Mouse (Mus musculus) ES-E14 (cell line): ENCODE results near the gene Ccdc148. TPM values are rescaled to one million over a fixed set of nuclear protein-coding genes. Genes with fewer than 3 reads are reported as not detected.

Experiments
- DNase-seq: peaks from one replicate; pipeline ENCODE4 v3.0.0-alpha.2; 2013; ENCODE audit warnings: low read depth, low spot score
- H3K27ac ChIP-seq: 2 replicates; pipeline ENCODE4 v1.5.1; 2012; ENCODE audit warnings: low read depth, mild to moderate bottlenecking, low read length, moderate library complexity, mixed read lengths; ENCODE audit not compliant: poor library complexity, insufficient read depth, severe bottlenecking
- H3K36me3 ChIP-seq: 2 replicates; pipeline ENCODE4 v1.6.1; 2012; ENCODE audit warnings: mild to moderate bottlenecking, low read length, moderate library complexity, mixed read lengths; ENCODE audit not compliant: control insufficient read depth, poor library complexity, insufficient read depth, severe bottlenecking
- H3K4me1 ChIP-seq, 2 experiments: fragments of 150-350 bp in 1 of 2; sonication (generic) in 1 of 2; 2 replicates each; pipeline ENCODE4 v1.6.1; 2012; ENCODE audit warnings: low read length in 2 of 2, mild to moderate bottlenecking in 1 of 2, mixed read lengths in 1 of 2; ENCODE audit not compliant: control insufficient read depth in 2 of 2, insufficient read depth in 2 of 2, poor library complexity in 1 of 2
- H3K4me3 ChIP-seq, 2 experiments: fragments of 150-350 bp in 1 of 2; sonication (generic) in 1 of 2; 2 replicates each; pipeline ENCODE4 v1.5.1; 2012; ENCODE audit warnings: low read length in 2 of 2, low read depth in 1 of 2, mild to moderate bottlenecking in 1 of 2, mixed read lengths in 1 of 2; ENCODE audit not compliant: insufficient read depth in 1 of 2, poor library complexity in 1 of 2, severe bottlenecking in 1 of 2
- H3K9ac ChIP-seq: 2 replicates; pipeline ENCODE4 v1.6.1; 2012; ENCODE audit warnings: low read depth, mild to moderate bottlenecking, low read length, mixed read lengths; ENCODE audit not compliant: poor library complexity, insufficient read depth, severe bottlenecking
- H3K9me3 ChIP-seq: fragments of 150-350 bp; sonication (generic); 2 replicates; pipeline ENCODE4 v1.6.1; 2012; ENCODE audit warnings: low read depth, mild to moderate bottlenecking, low read length; ENCODE audit not compliant: control insufficient read depth, insufficient read depth
- CHD2 ChIP-seq: IDR thresholded peaks from 2 replicates; pipeline ENCODE4 v1.6.1; 2014; ENCODE audit warnings: mild to moderate bottlenecking, low read depth, low read length, inconsistent platforms
- HCFC1 ChIP-seq: IDR thresholded peaks from 2 replicates; pipeline ENCODE4 v1.6.1; 2012; ENCODE audit warnings: low read length, inconsistent platforms, borderline replicate concordance; ENCODE audit not compliant: insufficient read depth
- MAFK ChIP-seq: IDR thresholded peaks from 2 replicates; pipeline ENCODE4 v1.6.1; 2014; ENCODE audit warnings: mild to moderate bottlenecking, low read depth, low read length, inconsistent platforms; ENCODE audit not compliant: insufficient read depth
- ZC3H11A ChIP-seq: IDR thresholded peaks from 2 replicates; pipeline ENCODE4 v1.6.1; 2012; ENCODE audit warnings: low read depth, mild to moderate bottlenecking, inconsistent platforms, low read length, borderline replicate concordance
- ZNF384 ChIP-seq: IDR thresholded peaks from 2 replicates; pipeline ENCODE4 v1.6.1; 2012; ENCODE audit warnings: low read depth, low read length, inconsistent platforms
- in situ Hi-C, 2 experiments: fragments of 600-800 bp; cut with MboI; formaldehyde crosslinking; loops; one replicate each; pipeline ENCODE4 v1.15.1; 2025; ENCODE audit warnings: low sequenced_read_pairs in 2 of 2, inconsistent platforms in 1 of 2; ENCODE audit not compliant: unreplicated experiment in 2 of 2
- total RNA-seq: library from RNA; depleted of rRNA; stranded (reverse); fragments of 300-350 nt; gene quantifications from 2 replicates; pipeline ENCODE4 v1.2.3, GENCODE M21; 2012

Gene Ccdc148
- total RNA-seq, 1 experiment = 0.27 TPM

DNA sequence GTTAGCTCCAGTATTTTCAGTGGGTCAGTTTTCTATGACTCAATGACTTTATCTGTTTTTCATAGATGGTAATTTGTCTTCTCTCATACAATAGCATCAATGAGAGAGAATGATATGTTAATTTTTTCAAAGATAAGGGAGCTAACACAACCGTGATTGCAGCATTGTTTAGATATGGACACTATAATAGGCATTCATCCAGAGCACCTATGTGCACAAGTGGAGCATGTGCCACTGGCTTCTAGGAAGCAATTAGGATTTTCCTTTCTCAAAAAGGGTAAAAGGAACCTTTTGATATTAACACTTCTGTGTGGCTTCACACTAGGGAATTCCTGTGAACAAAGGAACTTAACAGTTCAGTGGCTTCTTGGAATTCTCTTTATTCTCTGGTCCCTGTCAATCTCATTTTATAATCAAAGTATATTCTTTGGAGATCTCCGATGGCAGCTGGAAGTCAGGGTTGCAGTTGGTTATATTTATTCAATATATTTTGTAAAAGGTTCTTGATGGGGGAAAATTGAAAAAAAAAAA lies 203.6 kb downstream of the Ccdc148 start:
- no peak for DNase-seq
- H3K9me3 ChIP-seq = no peaks in the 10 kb centered on the region
- no peak overlapping the region for H3K9ac ChIP-seq
- no peak overlapping the region for H3K27ac ChIP-seq
- no peak overlapping the region for H3K4me3 ChIP-seq
- H3K36me3 ChIP-seq = no peaks in the 10 kb centered on the region
- TF ChIP-seq HCFC1 = no peak
- TF ChIP-seq CHD2 = no peak
- TF ChIP-seq ZC3H11A = no peak
- no peak for TF ChIP-seq ZNF384
- no peak for TF ChIP-seq MAFK
- in situ Hi-C loops = no loop called here
- no peaks in the 10 kb centered on the region for H3K4me1 ChIP-seq

- TF ChIP-seq CHD2 = no peak
- no peak for TF ChIP-seq ZNF384
- no peak for TF ChIP-seq MAFK
- no peak for TF ChIP-seq HCFC1
- no peak for TF ChIP-seq ZC3H11A
- no peak for DNase-seq
- Histone ChIP-seq H3K27ac (no peak overlapping the region), H3K4me1 (no peaks in the 10 kb centered on the region), H3K4me3 (no peak overlapping the region), H3K9me3 (no peaks in the 10 kb centered on the region), H3K36me3 (no peaks in the 10 kb centered on the region), H3K9ac (no peak overlapping the region)
- in situ Hi-C loops = no loop called here
Measured at GRCm38 (mm10) chr2:58956351-58956750, 204.1 kb downstream of the Ccdc148 start.

GRCm38 (mm10) chr2:58952101-58952500 lies 208.4 kb downstream of the Ccdc148 start:
- Histone ChIP-seq H3K9me3 (no peaks in the 10 kb centered on the region), H3K9ac (no peak overlapping the region), H3K27ac (no peak overlapping the region), H3K4me1 (no peaks in the 10 kb centered on the region), H3K36me3 (no peaks in the 10 kb centered on the region), H3K4me3 (no peak overlapping the region)
- in situ Hi-C loops = no loop called here
- no peak for TF ChIP-seq CHD2
- no peak for TF ChIP-seq ZNF384
- TF ChIP-seq HCFC1 = no peak
- no peak for TF ChIP-seq MAFK
- TF ChIP-seq ZC3H11A = no peak
- DNase-seq = no peak

GRCm38 (mm10) chr2:58948796-58949195 lies 211.7 kb downstream of the Ccdc148 start:
- H3K4me3 ChIP-seq = no peak overlapping the region
- H3K36me3 ChIP-seq = no peaks in the 10 kb centered on the region
- H3K4me1 ChIP-seq = no peaks in the 10 kb centered on the region
- DNase-seq = no peak
- no peak overlapping the region for H3K9ac ChIP-seq
- H3K9me3 ChIP-seq = no peaks in the 10 kb centered on the region
- H3K27ac ChIP-seq = no peak overlapping the region
- in situ Hi-C loops = no loop called here
- no peak for TF ChIP-seq ZC3H11A
- TF ChIP-seq HCFC1 = no peak
- TF ChIP-seq CHD2 = no peak
- TF ChIP-seq ZNF384 = no peak
- no peak for TF ChIP-seq MAFK

- TF ChIP-seq CHD2 (no peak), ZNF384 (no peak), HCFC1 (no peak), MAFK (no peak), ZC3H11A (no peak)
- in situ Hi-C loops = no loop called here
- Histone ChIP-seq H3K4me3 (no peak overlapping the region), H3K9me3 (no peaks in the 10 kb centered on the region), H3K9ac (no peak overlapping the region), H3K36me3 (no peaks in the 10 kb centered on the region), H3K4me1 (no peaks in the 10 kb centered on the region), H3K27ac (no peak overlapping the region)
- DNase-seq = no peak
Measured at GRCm38 (mm10) chr2:58941361-58941760, 219.1 kb downstream of the Ccdc148 start.
